Mouse (Mus musculus): ENCODE results near the gene Tead4.
A peak's percentile ranks its signal among the peaks of the same experiment; 100 is the strongest.

DNA sequence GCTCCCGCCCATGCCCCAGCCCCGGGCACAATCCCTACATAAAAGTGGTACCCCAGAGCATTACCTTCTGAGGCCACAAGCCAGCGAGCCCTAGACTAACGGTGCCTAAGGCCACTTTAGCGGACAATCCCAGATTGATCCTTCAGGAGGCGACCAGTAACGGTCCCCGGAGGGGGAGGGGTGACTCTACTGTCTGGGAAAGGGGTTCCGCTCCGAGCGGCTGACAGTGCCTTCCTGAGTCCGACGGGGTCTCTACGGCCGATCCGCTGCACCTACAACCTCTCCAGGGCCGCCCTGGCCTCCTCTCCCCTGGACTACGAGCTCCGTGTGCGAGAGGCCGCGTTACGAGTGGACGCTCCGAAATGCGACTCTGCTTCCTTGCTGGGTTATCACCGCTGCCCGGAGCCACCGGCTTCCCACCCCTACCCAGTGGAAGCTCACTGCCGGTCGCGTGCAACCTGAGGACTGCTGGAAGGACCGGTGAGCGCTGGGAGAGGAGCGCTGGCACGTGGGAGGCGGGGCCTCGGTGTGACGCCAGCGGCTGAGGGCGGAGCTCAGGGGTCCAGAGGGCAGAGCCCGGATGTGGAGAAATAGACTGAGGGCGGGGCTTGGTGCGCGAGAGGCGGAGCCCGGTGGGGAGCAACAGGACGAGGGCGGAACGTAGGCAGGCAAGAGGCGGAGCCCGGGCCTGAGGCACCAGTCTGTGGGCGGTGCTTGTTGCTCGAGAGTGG is 100.3 kb downstream of the Tead4 start:
- TF ChIP-seq MAX (IDR thresholded peaks at IDR 0.05) (peak; percentile 89), CTCF (IDR thresholded peaks at IDR 0.05; ENCODE audit: control insufficient read depth, insufficient read depth, insufficient read length) (no peak), USF1 (IDR thresholded peaks at IDR 0.05; ENCODE audit: low read depth) (peak; percentile 21), FOSL1 (IDR thresholded peaks at IDR 0.05; ENCODE audit: insufficient read depth, low read length, poor library complexity, severe bottlenecking) (no peak)

All from C2C12 (cell line).